Mouse (Mus musculus) liver, postnatal 0 days (tissue): ENCODE measurements around the gene Stk39.

Experiments
- CTCF ChIP-seq: sonication (generic); IDR thresholded peaks from 2 replicates; pipeline ENCODE4 v1.5.1; 2016; ENCODE audit warnings: antibody characterized with exemption, low read depth
- EP300 ChIP-seq: IDR thresholded peaks from 2 replicates; pipeline ENCODE4 v1.6.1; 2016; ENCODE audit warnings: antibody characterized with exemption, low read depth, mild to moderate bottlenecking

DNA sequence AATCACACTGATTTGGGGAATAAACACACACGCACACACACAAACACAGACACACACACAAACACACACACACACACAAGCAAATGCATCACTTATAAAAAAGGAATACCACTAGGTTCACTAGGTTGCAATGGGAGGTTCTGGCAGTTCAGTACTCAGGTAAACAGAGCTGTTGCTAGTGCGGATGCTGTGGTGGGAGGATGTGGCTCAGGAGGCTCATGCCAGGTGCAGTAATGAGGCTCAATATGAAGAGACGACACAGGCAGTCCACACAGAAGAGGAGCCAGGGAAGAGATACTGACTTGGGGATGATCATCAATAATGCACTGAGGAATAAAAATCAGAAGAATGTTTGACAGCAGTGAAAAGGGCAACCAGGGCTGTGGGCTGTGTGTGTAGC, 228.8 kb downstream of the Stk39 start:
- no peak for TF ChIP-seq CTCF
- no peak for TF ChIP-seq EP300
